Mouse (Mus musculus): ENCODE results near the gene Rhbdl1. TPM values are rescaled to one million over a fixed set of nuclear protein-coding genes. Genes with fewer than 3 reads are reported as not detected.
A peak's percentile ranks its signal among the peaks of the same experiment; 100 is the strongest.
"Not testable (repeated sequence)": the region's sequence is repeated elsewhere in the genome, so short reads cannot be mapped to it uniquely, and the experiment has no call there.

Rhbdl1 gene
- polyA plus RNA-seq, 1 experiment from 2014 or later, result 1.6 TPM

DNA sequence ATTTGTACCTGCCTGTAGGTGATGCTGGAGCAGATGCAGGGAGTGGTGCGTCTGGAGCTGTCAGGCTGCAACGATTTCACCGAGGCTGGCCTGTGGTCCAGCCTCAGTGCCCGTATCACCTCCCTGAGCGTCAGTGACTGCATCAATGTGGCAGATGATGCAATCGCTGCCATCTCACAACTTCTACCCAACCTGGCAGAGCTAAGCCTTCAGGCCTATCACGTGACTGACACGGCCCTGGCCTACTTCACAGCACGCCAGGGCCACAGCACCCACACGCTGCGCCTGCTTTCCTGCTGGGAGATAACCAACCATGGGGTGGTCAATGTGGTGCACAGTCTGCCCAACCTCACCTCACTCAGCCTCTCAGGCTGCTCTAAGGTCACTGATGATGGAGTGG, 19.4 kb downstream of the Rhbdl1 start:
- ATAC-seq (replicated peaks; ENCODE audit: low FRiP score) (no peak), DNase-seq (ENCODE audit: low spot score) (no peak)
- Histone ChIP-seq H3K4me1 (replicated peaks; ENCODE audit: control insufficient read depth, insufficient read depth, low read length) (no peaks in the 10 kb centered on the region), H3K4me3 (ENCODE audit: low read depth, low read length) (no peak overlapping the region), H3K4me2 (no peak overlapping the region), H3K27me3 (replicated peaks; ENCODE audit: control insufficient read depth, insufficient read depth, low read length) (peaks cover 76% of the 10 kb centered on the region), H3K9me3 (ENCODE audit: control insufficient read depth, low read length) (no peaks in the 10 kb centered on the region), H3K36me3 (ENCODE audit: control insufficient read depth, insufficient read depth, low read length) (no peaks in the 10 kb centered on the region), H3K9ac (ENCODE audit: low read depth, low read length) (no peak overlapping the region), H3K27ac (ENCODE audit: low read depth, low read length) (no peak overlapping the region)
- WGBS, result 75% methylated on average over 11 of the region's 11 CpGs

DNA sequence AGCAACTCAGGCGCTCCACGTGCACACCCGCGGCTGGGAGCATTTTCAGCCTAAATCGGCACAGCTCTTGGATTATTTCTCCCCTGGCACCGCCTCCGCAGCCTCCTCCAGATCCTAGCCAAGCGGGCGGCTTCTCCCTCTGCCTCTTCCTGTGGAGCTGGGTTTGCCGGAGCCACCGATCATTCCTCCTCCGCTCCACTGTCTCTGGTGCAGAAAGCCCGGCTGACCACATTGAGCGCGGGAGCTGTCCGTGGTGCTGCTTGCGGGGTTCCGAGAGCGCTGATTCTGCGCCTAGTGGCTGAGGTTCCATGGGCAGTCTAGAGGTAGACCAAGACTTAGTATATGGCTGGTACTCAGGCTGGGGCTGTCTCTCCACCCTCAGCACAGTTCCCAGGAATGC, 23.6 kb downstream of the Rhbdl1 start:
- no peak overlapping the region for H3K27ac ChIP-seq (ENCODE audit: low read depth, low read length)
- ATAC-seq (replicated peaks; ENCODE audit: low FRiP score) (0 out of 2 replicates have a peak, but pooled peaks have one; percentile 40), DNase-seq (ENCODE audit: low spot score) (peak; percentile 86)
- H3K4me1 ChIP-seq (replicated peaks; ENCODE audit: control insufficient read depth, insufficient read depth, low read length), result peaks cover 4% of the 10 kb centered on the region; the same call in 1 of the 2 replicates
- H3K9ac ChIP-seq (ENCODE audit: low read depth, low read length), result no peak overlapping the region
- peaks cover 89% of the 10 kb centered on the region for H3K27me3 ChIP-seq (replicated peaks; ENCODE audit: control insufficient read depth, insufficient read depth, low read length)
- H3K36me3 ChIP-seq (ENCODE audit: control insufficient read depth, insufficient read depth, low read length), result no peaks in the 10 kb centered on the region
- WGBS, result 3% methylated on average over 20 of the region's 20 CpGs
- no peak overlapping the region for H3K4me3 ChIP-seq (ENCODE audit: low read depth, low read length)
- H3K4me2 ChIP-seq, result no peak overlapping the region
- H3K9me3 ChIP-seq (ENCODE audit: control insufficient read depth, low read length), result no peaks in the 10 kb centered on the region

DNA sequence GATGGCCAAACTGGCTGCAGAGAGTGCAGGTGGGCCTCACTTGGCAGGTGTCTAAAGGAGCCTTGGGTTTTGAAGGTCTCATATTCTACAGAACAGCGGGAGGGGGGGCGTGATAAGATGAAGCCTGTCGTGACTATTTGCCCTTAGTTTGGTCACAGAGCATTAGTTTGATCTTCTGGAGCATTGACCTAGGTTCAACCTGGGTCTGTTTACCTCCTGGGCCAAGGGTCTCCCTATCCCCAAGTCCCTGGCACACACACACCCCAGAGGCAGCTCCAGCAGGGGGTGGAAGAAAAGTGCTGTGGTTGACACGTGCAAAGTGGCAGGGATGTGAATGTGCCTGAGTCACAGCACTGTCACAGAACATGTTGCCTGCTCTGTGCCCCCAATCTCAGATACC, 26.2 kb downstream of the Rhbdl1 start:
- Histone ChIP-seq H3K9ac (ENCODE audit: low read depth, low read length) (no peak overlapping the region), H3K4me1 (replicated peaks; ENCODE audit: control insufficient read depth, insufficient read depth, low read length) (peaks cover 4% of the 10 kb centered on the region; the same call in 1 of the 2 replicates), H3K27ac (ENCODE audit: low read depth, low read length) (no peak overlapping the region), H3K36me3 (ENCODE audit: control insufficient read depth, insufficient read depth, low read length) (no peaks in the 10 kb centered on the region), H3K4me3 (ENCODE audit: low read depth, low read length) (no peak overlapping the region), H3K27me3 (replicated peaks; ENCODE audit: control insufficient read depth, insufficient read depth, low read length) (peaks cover 74% of the 10 kb centered on the region), H3K4me2 (no peak overlapping the region), H3K9me3 (ENCODE audit: control insufficient read depth, low read length) (no peaks in the 10 kb centered on the region)
- ATAC-seq (replicated peaks; ENCODE audit: low FRiP score) (no peak), DNase-seq (ENCODE audit: low spot score) (no peak)
- WGBS, result 63% methylated on average over 4 of the region's 4 CpGs

DNA sequence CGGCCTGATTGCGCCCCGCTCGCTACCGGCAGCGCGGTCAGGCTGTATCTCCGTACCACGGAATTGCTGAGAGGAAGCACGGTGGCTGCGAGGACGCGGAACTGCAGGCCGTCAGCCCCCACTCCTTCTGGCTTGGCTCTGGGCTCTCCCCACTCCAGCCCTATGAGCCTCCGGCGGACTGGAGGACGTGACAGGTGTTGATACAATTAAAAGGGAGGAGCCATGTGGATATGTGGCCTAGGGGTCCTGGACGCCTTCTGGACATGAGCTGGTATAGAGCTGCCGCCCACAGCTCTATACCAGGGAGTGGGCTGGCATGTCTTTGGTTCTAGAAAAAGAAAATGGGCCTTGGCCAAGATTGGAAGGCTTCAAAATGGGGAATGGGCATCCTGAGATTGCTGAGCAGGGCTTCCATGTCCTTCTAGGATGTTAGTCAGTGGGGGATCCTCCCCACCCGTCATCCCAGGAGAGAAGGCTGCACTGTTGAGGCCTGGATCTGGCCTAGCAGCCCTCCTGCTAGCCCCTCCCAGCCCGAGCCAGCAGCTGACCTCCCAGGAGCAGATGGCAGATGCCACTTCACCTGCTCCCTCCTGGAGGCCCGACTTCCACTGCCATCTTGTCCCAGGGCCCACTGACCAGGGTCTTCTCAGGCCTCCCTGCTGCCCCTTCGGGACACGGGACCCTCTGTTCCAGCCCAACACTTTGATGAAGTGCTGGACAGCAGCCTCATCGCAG, 27.3 kb downstream of the Rhbdl1 start:
- DNase-seq (ENCODE audit: low spot score), result no peak
- WGBS, result 13% methylated on average over 25 of the region's 25 CpGs

GRCm38 (mm10) chr17:25808789-25809605, 28.1 kb downstream of the Rhbdl1 start, which contains the start of gene Fbxl16:
Gene Fbxl16, plus strand, starts transcription at chr17:25809085.
- peak within 1 kb of the TSS; percentile 59 for H3K4me3 ChIP-seq (ENCODE audit: low read depth, low read length)
- ATAC-seq (replicated peaks; ENCODE audit: low FRiP score) (peak; percentile 54), DNase-seq (ENCODE audit: low spot score) (peak; percentile 60)
- H3K27me3 ChIP-seq (replicated peaks; ENCODE audit: control insufficient read depth, insufficient read depth, low read length), result peaks cover 66% of the 10 kb centered on the region
- H3K9me3 ChIP-seq (ENCODE audit: control insufficient read depth, low read length), result no peaks in the 10 kb centered on the region
- H3K36me3 ChIP-seq (ENCODE audit: control insufficient read depth, insufficient read depth, low read length), result no peaks in the 10 kb centered on the region
- H3K9ac ChIP-seq (ENCODE audit: low read depth, low read length), result peak within 1 kb of the TSS; percentile 27
- H3K4me2 ChIP-seq, result peak within 1 kb of the TSS; percentile 90
- under 1% methylated on average over 85 of the region's 100 CpGs for WGBS
- H3K27ac ChIP-seq (ENCODE audit: low read depth, low read length), result no peak within 1 kb of the TSS
- H3K4me1 ChIP-seq (replicated peaks; ENCODE audit: control insufficient read depth, insufficient read depth, low read length), result peaks cover 4% of the 10 kb centered on the region; the same call in 1 of the 2 replicates

More for the DNA sequence above, 27.3 kb downstream of the Rhbdl1 start:
- H3K27ac ChIP-seq (ENCODE audit: low read depth, low read length), result no peak overlapping the region
- H3K4me1 ChIP-seq (replicated peaks; ENCODE audit: control insufficient read depth, insufficient read depth, low read length), result peaks cover 4% of the 10 kb centered on the region; the same call in 1 of the 2 replicates
- H3K9me3 ChIP-seq (ENCODE audit: control insufficient read depth, low read length), result no peaks in the 10 kb centered on the region
- no peak for ATAC-seq (replicated peaks; ENCODE audit: low FRiP score)
- H3K27me3 ChIP-seq (replicated peaks; ENCODE audit: control insufficient read depth, insufficient read depth, low read length), result peaks cover 70% of the 10 kb centered on the region
- H3K9ac ChIP-seq (ENCODE audit: low read depth, low read length), result peak overlapping the region; percentile 22
- no peaks in the 10 kb centered on the region for H3K36me3 ChIP-seq (ENCODE audit: control insufficient read depth, insufficient read depth, low read length)
- peak overlapping the region; percentile 90 for H3K4me2 ChIP-seq
- H3K4me3 ChIP-seq (ENCODE audit: low read depth, low read length), result peak overlapping the region; percentile 59

- peaks cover 61% of the 10 kb centered on the region for H3K27me3 ChIP-seq (replicated peaks; ENCODE audit: control insufficient read depth, insufficient read depth, low read length)
- 0 out of 2 replicates have a peak overlapping the region, but pooled peaks have one; percentile 59 for H3K4me3 ChIP-seq (ENCODE audit: low read depth, low read length)
- WGBS, result 43% methylated on average over 5 of the region's 5 CpGs
- no peaks in the 10 kb centered on the region for H3K36me3 ChIP-seq (ENCODE audit: control insufficient read depth, insufficient read depth, low read length)
- H3K27ac ChIP-seq (ENCODE audit: low read depth, low read length), result no peak overlapping the region
- H3K4me1 ChIP-seq (replicated peaks; ENCODE audit: control insufficient read depth, insufficient read depth, low read length), result peaks cover 4% of the 10 kb centered on the region; the same call in 1 of the 2 replicates
- H3K9ac ChIP-seq (ENCODE audit: low read depth, low read length), result no peak overlapping the region
- H3K9me3 ChIP-seq (ENCODE audit: control insufficient read depth, low read length), result no peaks in the 10 kb centered on the region
- DNase-seq (ENCODE audit: low spot score) (no peak), ATAC-seq (replicated peaks; ENCODE audit: low FRiP score) (no peak)
- H3K4me2 ChIP-seq, result peak overlapping the region; percentile 90
Observed at GRCm38 (mm10) chr17:25808028-25808427, 29.1 kb downstream of the Rhbdl1 start.

DNA sequence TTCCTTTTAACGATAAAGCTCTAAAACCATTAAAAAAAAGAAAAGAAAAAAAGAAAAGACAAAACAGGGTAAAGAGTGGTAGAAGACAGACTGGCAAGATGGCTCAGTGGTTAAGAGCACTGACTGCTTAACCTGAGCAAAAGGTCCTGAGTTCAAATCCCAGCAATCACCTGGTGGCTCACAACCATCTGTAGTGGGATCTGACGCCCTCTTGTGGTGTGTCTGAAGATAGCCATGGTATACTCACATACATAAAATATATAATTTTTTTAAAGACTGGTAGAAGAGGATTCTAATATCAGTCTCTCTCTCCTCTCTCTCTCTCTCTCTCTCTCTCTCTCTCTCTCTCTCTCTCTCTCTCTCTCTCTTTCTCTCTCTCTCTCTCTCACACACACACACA, 29.6 kb downstream of the Rhbdl1 start:
- not testable (repeated sequence) for H3K4me2 ChIP-seq; H3K36me3 ChIP-seq (ENCODE audit: control insufficient read depth, insufficient read depth, low read length); ATAC-seq (replicated peaks; ENCODE audit: low FRiP score); H3K4me1 ChIP-seq (replicated peaks; ENCODE audit: control insufficient read depth, insufficient read depth, low read length); H3K9ac ChIP-seq (ENCODE audit: low read depth, low read length); H3K27ac ChIP-seq (ENCODE audit: low read depth, low read length); H3K9me3 ChIP-seq (ENCODE audit: control insufficient read depth, low read length); H3K4me3 ChIP-seq (ENCODE audit: low read depth, low read length); DNase-seq (ENCODE audit: low spot score)
- 35% methylated on average over 2 of the region's 2 CpGs for WGBS
- peaks cover 56% of the 10 kb centered on the region for H3K27me3 ChIP-seq (replicated peaks; ENCODE audit: control insufficient read depth, insufficient read depth, low read length)

DNA sequence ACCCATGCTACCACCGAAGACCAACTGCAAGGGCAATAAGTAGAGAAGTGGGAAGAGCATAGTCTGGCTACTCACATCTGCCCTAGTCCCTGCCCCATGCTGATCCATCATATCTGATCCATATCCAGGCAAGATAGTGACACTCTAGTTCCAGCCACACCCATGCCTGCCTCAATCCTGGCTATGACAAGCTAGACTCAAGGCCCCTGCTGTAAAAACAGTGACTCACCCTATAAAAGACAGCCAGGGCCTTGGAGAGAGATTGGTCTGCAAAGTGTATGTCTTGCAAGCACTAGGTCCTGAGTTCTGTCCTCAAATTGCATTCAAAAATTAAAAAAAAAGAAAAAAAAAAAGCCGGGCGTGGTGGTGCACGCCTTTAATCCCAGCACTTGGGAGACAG, 30.6 kb downstream of the Rhbdl1 start:
- Histone ChIP-seq H3K4me2 (no peak overlapping the region), H3K4me1 (replicated peaks; ENCODE audit: control insufficient read depth, insufficient read depth, low read length) (peaks cover 4% of the 10 kb centered on the region; the same call in 1 of the 2 replicates), H3K36me3 (ENCODE audit: control insufficient read depth, insufficient read depth, low read length) (no peaks in the 10 kb centered on the region), H3K9me3 (ENCODE audit: control insufficient read depth, low read length) (no peaks in the 10 kb centered on the region), H3K27ac (ENCODE audit: low read depth, low read length) (no peak overlapping the region), H3K27me3 (replicated peaks; ENCODE audit: control insufficient read depth, insufficient read depth, low read length) (peaks cover 47% of the 10 kb centered on the region), H3K4me3 (ENCODE audit: low read depth, low read length) (no peak overlapping the region), H3K9ac (ENCODE audit: low read depth, low read length) (no peak overlapping the region)
- 73% methylated on average over 4 of the region's 4 CpGs for WGBS
- ATAC-seq (replicated peaks; ENCODE audit: low FRiP score) (no peak), DNase-seq (ENCODE audit: low spot score) (no peak)

Data from liver, embryonic 11.5 days (tissue).